Mouse (Mus musculus) layer of hippocampus, adult 8-10 months (tissue): ENCODE measurements at regions not wholly inside any gene's neighbourhood (a gene's known extent, or its start where the extent isn't known, plus 50 kb on each side); places are given as distances from the start of the nearest gene placed in this dataset.
A peak's percentile ranks its signal among the peaks of the same experiment; 100 is the strongest.

Experiments
- DNase-seq, 2 experiments: peaks; one replicate each; pipeline ENCODE4 v3.0.0; 2022; ENCODE audit warnings: low spot score in 2 of 2

DNA sequence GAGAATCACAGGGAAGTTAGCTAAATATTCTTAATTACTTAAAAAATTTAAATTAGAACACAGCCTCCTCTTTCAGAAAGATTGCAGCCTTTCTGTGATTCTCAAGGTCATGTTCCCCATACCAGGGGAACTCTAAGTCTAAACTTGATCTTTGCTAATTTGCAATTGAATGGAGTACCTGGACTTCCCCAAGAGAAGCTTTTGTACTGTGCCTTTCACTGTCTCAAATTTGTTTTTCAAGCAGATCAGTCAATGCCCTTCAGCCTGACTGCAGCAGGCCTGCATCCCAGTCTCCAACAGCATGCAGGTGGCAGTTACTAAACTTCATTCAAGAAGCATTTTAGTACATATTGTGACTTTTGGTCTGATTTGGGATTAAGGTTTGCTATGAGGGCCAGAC is 611.8 kb downstream of the Snca start:
- no peak for DNase-seq

DNA sequence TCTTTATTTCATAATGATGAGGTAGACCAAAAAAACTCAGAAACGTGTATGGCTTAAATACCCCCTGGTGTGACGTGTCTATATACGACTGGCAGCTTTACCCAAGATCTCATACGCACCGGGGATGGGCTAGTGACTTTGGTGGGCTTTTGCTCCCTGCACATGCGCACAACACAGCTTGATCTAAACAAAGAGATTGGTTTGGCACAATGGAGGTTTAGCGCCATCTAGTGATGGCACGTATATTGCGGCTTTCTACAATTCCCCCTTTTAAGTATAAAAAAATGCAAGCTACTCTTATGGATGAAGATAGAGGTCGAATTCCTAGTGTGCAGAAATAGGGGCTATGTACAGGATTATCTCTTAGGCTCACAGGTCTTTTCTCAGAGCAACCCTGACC is 628.1 kb downstream of the Snca start:
- DNase-seq: peak; percentile 4 to 38
